Comparison of ENCODE assay signal across 14 mouse cellular contexts in the genomic region with DNA sequence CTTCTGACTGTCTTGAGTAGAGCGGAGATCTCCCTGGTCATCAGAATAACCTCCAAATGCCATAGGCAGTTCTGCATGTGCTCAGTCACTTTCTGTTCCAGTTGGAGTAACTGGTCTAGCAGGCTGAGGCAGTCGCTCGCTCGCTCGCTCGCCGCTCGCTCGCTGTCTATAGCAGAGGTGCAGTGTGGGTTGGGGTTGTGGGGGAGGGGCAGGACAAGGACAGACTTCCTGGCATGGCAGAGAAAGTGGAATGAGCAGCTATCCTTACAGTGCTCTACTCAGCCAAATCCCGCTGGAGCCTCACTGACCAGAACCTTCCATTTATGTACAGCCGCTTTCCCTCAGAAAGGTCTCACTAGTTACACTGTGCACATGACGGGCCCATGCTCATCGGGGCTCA. TPM values are rescaled to one million over a fixed set of nuclear protein-coding genes. Genes with fewer than 3 reads are reported as not detected.
DNase-seq lines count a peak whose midpoint lies in the region; ATAC-seq lines count a peak whose summit lies in the region.
"Had no signal": no experiment of that assay in that cellular context is flagged by ENCODE, and none has a peak within 500 bp of the region (broad histone marks: within the 10 kb centered on the region; RNA-seq: fewer than 3 reads in every experiment).

No protein-coding gene starts in this region.

- H3K4me3 ChIP-seq in heart, embryonic 14.5 days (ENCODE audit: control insufficient read depth in 1 of 2, insufficient read depth in 1 of 2, low read depth in 1 of 2, low read length in 2 of 2): no peak overlapping the region
- no peak overlapping the region for H3K4me3 ChIP-seq in intestine, embryonic 16.5 days (ENCODE audit: low read length)
- H3K4me3 ChIP-seq: forebrain, embryonic 10.5 days; megakaryocyte, embryonic 14.5 days had no signal

- no peaks in the 10 kb centered on the region for H3K9me3 ChIP-seq in heart, embryonic 14.5 days (ENCODE audit: control insufficient read depth, low read length)
- no peaks in the 10 kb centered on the region for H3K9me3 ChIP-seq in intestine, embryonic 16.5 days (ENCODE audit: control insufficient read depth, low read length)
- H3K9me3 ChIP-seq: forebrain, embryonic 10.5 days; megakaryocyte, embryonic 14.5 days had no signal

- ATAC-seq in heart, embryonic 14.5 days (ENCODE audit: insufficient number of reproducible peaks, insufficient read depth, low FRiP score, low read depth): 0 out of 2 replicates have a peak, but pooled peaks have one; percentile 47
- ATAC-seq in intestine, embryonic 16.5 days: peak; percentile 40; the same call in 1 of the 2 replicates

- H3K9ac ChIP-seq in heart, embryonic 14.5 days (ENCODE audit: low read length): no peak overlapping the region
- no peak overlapping the region for H3K9ac ChIP-seq in intestine, embryonic 16.5 days (ENCODE audit: low read depth, low read length)

- H3K27me3 ChIP-seq in heart, embryonic 14.5 days (ENCODE audit: control insufficient read depth, insufficient read depth, low read length): no peaks in the 10 kb centered on the region
- H3K27me3 ChIP-seq in intestine, embryonic 16.5 days (replicated peaks; ENCODE audit: control insufficient read depth, insufficient read depth, low read length): no peaks in the 10 kb centered on the region
- H3K27me3 ChIP-seq: megakaryocyte, embryonic 14.5 days had no signal

- whole genome bisulfite sequencing in heart, embryonic 14.5 days: 82% methylated on average over 13 of the region's 13 CpGs
- 84% methylated on average over 13 of the region's 13 CpGs for WGBS in intestine, embryonic 16.5 days

- H3K36me3 ChIP-seq in heart, embryonic 14.5 days (ENCODE audit: control insufficient read depth, insufficient read depth, low read length): peaks cover 45% of the 10 kb centered on the region
- H3K36me3 ChIP-seq in intestine, embryonic 16.5 days (ENCODE audit: control insufficient read depth, insufficient read depth, low read length): peaks cover 16% of the 10 kb centered on the region; the same call in 1 of the 2 replicates

- H3K4me2 ChIP-seq in heart, embryonic 14.5 days (ENCODE audit: low read length): no peak overlapping the region
- no peak overlapping the region for H3K4me2 ChIP-seq in intestine, embryonic 16.5 days (ENCODE audit: low read depth, low read length)

- DNase-seq in heart, adult 8-10 months (ENCODE audit: low spot score): no peak
- DNase-seq in urinary bladder, adult 18-20 months (ENCODE audit: low spot score in 2 of 2): peak; percentile 41 to 51
- no peak for DNase-seq in urinary bladder, postnatal 4 days (ENCODE audit: low spot score in 2 of 2)
- DNase-seq in layer of hippocampus, adult 8-10 months (ENCODE audit: low spot score in 2 of 2): no peak
- DNase-seq in liver: no peak
- DNase-seq: cerebellum, postnatal 36 days; gastrocnemius, postnatal 36 days; heart, postnatal 4 days; kidney, postnatal 10 days had no signal

- H3K4me1 ChIP-seq in heart, embryonic 14.5 days (ENCODE audit: control insufficient read depth in 2 of 2, insufficient read depth in 2 of 2, low read length in 2 of 2): no peaks in the 10 kb centered on the region
- no peaks in the 10 kb centered on the region for H3K4me1 ChIP-seq in intestine, embryonic 16.5 days (ENCODE audit: control insufficient read depth, insufficient read depth, low read length)
- H3K4me1 ChIP-seq: forebrain, embryonic 10.5 days had no signal

- no peak overlapping the region for H3K27ac ChIP-seq in heart, embryonic 14.5 days (replicated peaks in 1 of 2; ENCODE audit: control insufficient read depth in 1 of 2, insufficient read depth in 1 of 2, low read depth in 2 of 2, low read length in 2 of 2)
- no peak overlapping the region for H3K27ac ChIP-seq in intestine, embryonic 16.5 days (ENCODE audit: low read length)
- H3K27ac ChIP-seq: forebrain, embryonic 10.5 days had no signal

RNA-seq across cellular contexts. Expression of a gene that starts 13.1 kb away (rescaled TPM):
- polyA plus RNA-seq in heart, embryonic 14.5 days (2014; fragmentation: Nextera tagmentation; extraction: Ambion mirVana): 52.3 and 54.3 TPM in 2 replicates
- 10 to 100 TPM; 19.2 to 21.2 (median 20.1) TPM for total RNA-seq in heart, adult 8-10 months (2022)
- polyA plus RNA-seq in intestine, embryonic 16.5 days (2015; fragmentation: Nextera tagmentation; extraction: Ambion mirVana): 50.6 and 63.3 TPM in 2 replicates
- 10 to 100 TPM; 22.8 to 28.3 (median 24.4) TPM for total RNA-seq in layer of hippocampus, adult 8-10 months (2022)

RNA-seq across cellular contexts. Expression of a gene that starts 14.0 kb away (rescaled TPM):
- 92.0 and 94.6 TPM in 2 replicates for polyA plus RNA-seq in heart, embryonic 14.5 days (2014; fragmentation: Nextera tagmentation; extraction: Ambion mirVana)
- 10 to 100 TPM; 26.8 to 32.8 (median 29.9) TPM for total RNA-seq in heart, adult 8-10 months (2022)
- polyA plus RNA-seq in intestine, embryonic 16.5 days (2015; fragmentation: Nextera tagmentation; extraction: Ambion mirVana): 126 and 144 TPM in 2 replicates
- 10 to 100 TPM; 81.8 to 91.5 (median 88.2) TPM for total RNA-seq in layer of hippocampus, adult 8-10 months (2022)

RNA-seq across cellular contexts. Expression of a gene that starts 46.8 kb away (rescaled TPM):
- polyA plus RNA-seq in heart, embryonic 14.5 days (2014; fragmentation: Nextera tagmentation; extraction: Ambion mirVana): 834 and 845 TPM in 2 replicates
- total RNA-seq in heart, adult 8-10 months (2022): 100 to 1,000 TPM; 550 to 601 (median 588) TPM
- polyA plus RNA-seq in intestine, embryonic 16.5 days (2015; fragmentation: Nextera tagmentation; extraction: Ambion mirVana): 448 and 487 TPM in 2 replicates
- total RNA-seq in layer of hippocampus, adult 8-10 months (2022): 100 to 1,000 TPM; 765 to 848 (median 808) TPM

RNA-seq across cellular contexts. Expression of a gene that starts 50.3 kb away (rescaled TPM):
- 6.6 and 7.6 TPM in 2 replicates for polyA plus RNA-seq in heart, embryonic 14.5 days (2014; fragmentation: Nextera tagmentation; extraction: Ambion mirVana)
- total RNA-seq in heart, adult 8-10 months (2022): 1 to 10 TPM; 6.2 to 9.5 (median 8.8) TPM
- polyA plus RNA-seq in intestine, embryonic 16.5 days (2015; fragmentation: Nextera tagmentation; extraction: Ambion mirVana): 3.2 and 3.4 TPM in 2 replicates
- total RNA-seq in layer of hippocampus, adult 8-10 months (2022): 10 to 100 TPM; 12.5 to 15.4 (median 13.7) TPM
- polyA plus RNA-seq: CD4-positive, CD25-positive, alpha-beta regulatory T cell, adult 4 months had no signal

Comparison
In these comparisons a context has a peak if more than half of its experiments do, and no peak if none do; other contexts are left out.
1. DNase-seq: peak in urinary bladder, adult 18-20 months (2 of 2); none in heart, adult 8-10 months (single experiment), urinary bladder, postnatal 4 days (0 of 2), layer of hippocampus, adult 8-10 months (0 of 2) and liver (single experiment).